Mouse (Mus musculus) lung, adult 10 weeks (tissue): ENCODE measurements around the gene Spata6. TPM values are rescaled to one million over a fixed set of nuclear protein-coding genes. Genes with fewer than 3 reads are reported as not detected.

ENCODE experiments used
- polyA plus RNA-seq: library from polyadenylated mRNA; stranded (reverse); fragments of 350-450 nt; fragmentation: Illumina TruSeq; extraction: RNeasy Lipid Tissue Mini Kit (QIAGEN cat#74804); gene quantifications from one replicate; pipeline ENCODE4 v1.2.3, GENCODE M21; 2014; ENCODE audit warnings: low read depth, low replicate concordance; ENCODE audit not compliant: insufficient read depth

Spata6 gene
- 16.7 TPM for polyA plus RNA-seq

GRCm38 (mm10) chr4:111719776-111720661, at the start of gene Spata6:
Gene Spata6, plus strand, starts transcription at chr4:111719984.

Other genes with a start within 250 kb of the Spata6 start
- gene Slc5a9, start 182.9 kb downstream of the Spata6 start, polyA plus RNA-seq: not detected
- gene Skint8, start 199.4 kb downstream of the Spata6 start, polyA plus RNA-seq: not detected